Mouse (Mus musculus): ENCODE measurements around the gene Mamdc4. TPM values are rescaled to one million over a fixed set of nuclear protein-coding genes. Genes with fewer than 3 reads are reported as not detected.

The Mamdc4 gene
- total RNA-seq (2014; rRNA removed) (1.7 and 1.9 TPM in 2 replicates), polyA plus RNA-seq (2015; fragmentation: Nextera tagmentation; extraction: Ambion mirVana) (0.32 TPM in 2 replicates)

DNA sequence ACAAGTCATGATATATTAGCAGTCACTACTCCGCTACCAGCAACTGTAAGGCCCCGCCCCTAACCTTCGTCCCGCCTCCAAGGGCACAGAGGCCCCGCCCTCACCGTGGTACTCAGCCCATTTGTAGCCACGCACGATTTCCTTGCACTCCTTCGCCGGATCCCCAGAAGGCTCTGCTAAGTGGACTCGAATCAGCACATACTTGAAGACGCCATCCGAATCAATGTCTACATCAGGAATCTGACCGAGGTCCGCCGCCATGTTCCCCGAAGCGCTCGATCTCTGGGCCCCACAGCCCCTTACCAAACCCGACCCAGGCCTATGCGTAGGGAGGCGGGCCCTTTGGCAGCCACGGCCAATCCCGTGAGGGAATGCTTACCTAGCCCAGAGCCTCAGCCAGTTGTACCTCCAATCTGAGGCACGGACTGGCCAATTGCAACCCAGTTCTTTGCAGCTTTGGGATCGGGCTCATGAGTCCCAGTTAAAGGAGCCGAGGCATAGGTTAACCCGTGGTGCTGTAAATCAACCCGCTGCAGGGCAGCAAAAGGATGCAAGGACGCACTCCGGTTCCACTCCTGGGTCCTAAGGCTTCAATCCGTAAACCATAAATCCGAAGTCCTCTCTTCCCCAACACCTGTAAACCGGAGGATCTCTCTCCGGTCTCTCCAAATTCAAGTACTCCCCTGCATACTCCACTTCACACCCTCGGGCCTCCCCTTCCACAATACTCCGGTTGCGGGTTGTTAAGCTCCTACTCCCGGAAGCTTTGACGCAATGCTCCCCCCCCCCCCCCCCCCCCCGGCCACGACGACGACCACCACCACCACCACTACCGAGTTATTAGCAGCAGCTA, at the start of gene Mamdc4, which contains the start of gene Phpt1:
Mamdc4 (minus strand) TSS at position 267 of the 853 bp plus-strand sequence.
Phpt1 (minus strand) TSS at position 646 of the 853 bp plus-strand sequence.
- H3K4me1 ChIP-seq (ENCODE audit: insufficient read depth, low read length) = peaks cover 14% of the 10 kb centered on the region
- peak within 1 kb of the TSS; percentile 59 for H3K4me3 ChIP-seq (ENCODE audit: low read depth, low read length)
- peak within 1 kb of the TSS; percentile 91 for H3K27ac ChIP-seq (ENCODE audit: low read depth, low read length)
- DNase-seq (ENCODE audit: low spot score) = peak; percentile 99
- peaks cover 41% of the 10 kb centered on the region for H3K36me3 ChIP-seq (ENCODE audit: insufficient read depth, low read length)
- no peaks in the 10 kb centered on the region for H3K9me3 ChIP-seq (ENCODE audit: low read length)
- peaks cover 29% of the 10 kb centered on the region for H3K27me3 ChIP-seq (ENCODE audit: insufficient read depth, low read length)
- peak within 1 kb of the TSS; percentile 89 for H3K4me2 ChIP-seq (ENCODE audit: low read depth, low read length, poor library complexity, severe bottlenecking)
- no peak for TF ChIP-seq CTCF (IDR thresholded peaks at IDR 0.05)
- WGBS = under 1% methylated on average over 42 of the region's 45 CpGs
- peak; percentile 97 for ATAC-seq (ENCODE audit: low FRiP score)
- peak within 1 kb of the TSS; percentile 66 for H3K9ac ChIP-seq (replicated peaks; ENCODE audit: low read length, poor library complexity, severe bottlenecking)

GRCm38 (mm10) chr2:25621229-25622200, 46.9 kb upstream of the Mamdc4 start, which contains the start of gene Tmem141:
TSS of gene Tmem141 (minus strand) at chr2:25622005.
- Histone ChIP-seq H3K4me3 (ENCODE audit: low read depth, low read length) (peak within 1 kb of the TSS; percentile 46), H3K4me1 (ENCODE audit: insufficient read depth, low read length) (peaks cover 5% of the 10 kb centered on the region; the same call in 1 of the 2 replicates), H3K4me2 (ENCODE audit: low read depth, low read length, poor library complexity, severe bottlenecking) (peak within 1 kb of the TSS; percentile 65), H3K36me3 (ENCODE audit: insufficient read depth, low read length) (no peaks in the 10 kb centered on the region), H3K27ac (ENCODE audit: low read depth, low read length) (peak within 1 kb of the TSS; percentile 27), H3K9me3 (ENCODE audit: low read length) (no peaks in the 10 kb centered on the region), H3K9ac (replicated peaks; ENCODE audit: low read length, poor library complexity, severe bottlenecking) (peak within 1 kb of the TSS; percentile 56), H3K27me3 (ENCODE audit: insufficient read depth, low read length) (peaks cover 12% of the 10 kb centered on the region; the same call in 1 of the 2 replicates)
- peak; percentile 94 for ATAC-seq (ENCODE audit: low FRiP score)
- 4% methylated on average over 34 of the region's 34 CpGs for WGBS
- peak; percentile 90 for DNase-seq (ENCODE audit: low spot score)
- TF ChIP-seq CTCF (IDR thresholded peaks at IDR 0.05) = peak; percentile 73

GRCm38 (mm10) chr2:25620852-25621228, 46.2 kb upstream of the Mamdc4 start:
- H3K4me3 ChIP-seq (ENCODE audit: low read depth, low read length) = peak overlapping the region; percentile 46

DNA sequence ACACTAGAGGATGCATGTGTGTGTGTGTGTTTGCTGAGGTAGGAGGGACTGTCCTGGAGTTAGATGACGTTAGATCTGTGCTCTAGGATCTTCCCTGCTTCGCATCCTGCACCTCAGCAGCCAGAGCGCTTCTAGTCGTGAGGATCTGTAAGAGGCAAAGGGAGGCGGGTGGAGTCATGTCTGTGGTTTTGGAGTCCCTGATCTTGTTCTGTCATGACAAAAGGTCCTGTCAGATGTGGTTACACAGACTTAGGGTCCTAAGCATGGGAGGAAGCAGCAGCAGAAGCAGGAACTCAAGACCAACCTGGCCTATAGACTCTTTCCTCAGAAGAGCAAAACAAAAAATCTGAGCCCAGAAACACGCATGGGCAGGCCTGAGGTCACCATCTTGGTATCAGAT, 45.7 kb upstream of the Mamdc4 start:
- DNase-seq (ENCODE audit: low spot score) = no peak
- H3K27ac ChIP-seq (ENCODE audit: low read depth, low read length) = no peak overlapping the region
- H3K36me3 ChIP-seq (ENCODE audit: insufficient read depth, low read length) = no peaks in the 10 kb centered on the region
- TF ChIP-seq CTCF (IDR thresholded peaks at IDR 0.05) = no peak
- no peak for ATAC-seq (ENCODE audit: low FRiP score)
- H3K9me3 ChIP-seq (ENCODE audit: low read length) = no peaks in the 10 kb centered on the region
- H3K9ac ChIP-seq (replicated peaks; ENCODE audit: low read length, poor library complexity, severe bottlenecking) = no peak overlapping the region
- H3K27me3 ChIP-seq (ENCODE audit: insufficient read depth, low read length) = peaks cover 23% of the 10 kb centered on the region
- WGBS = 85% methylated on average over 6 of the region's 6 CpGs
- no peak overlapping the region for H3K4me2 ChIP-seq (ENCODE audit: low read depth, low read length, poor library complexity, severe bottlenecking)
- no peak overlapping the region for H3K4me3 ChIP-seq (ENCODE audit: low read depth, low read length)
- H3K4me1 ChIP-seq (ENCODE audit: insufficient read depth, low read length) = peaks cover 5% of the 10 kb centered on the region; the same call in 1 of the 2 replicates

More at GRCm38 (mm10) chr2:25620852-25621228, 46.2 kb upstream of the Mamdc4 start:
- H3K9ac ChIP-seq (replicated peaks; ENCODE audit: low read length, poor library complexity, severe bottlenecking) = peak overlapping the region; percentile 56; the same call in 1 of the 2 replicates
- peaks cover 5% of the 10 kb centered on the region; the same call in 1 of the 2 replicates for H3K4me1 ChIP-seq (ENCODE audit: insufficient read depth, low read length)
- no peaks in the 10 kb centered on the region for H3K9me3 ChIP-seq (ENCODE audit: low read length)
- DNase-seq (ENCODE audit: low spot score) (no peak), ATAC-seq (ENCODE audit: low FRiP score) (no peak)
- H3K27ac ChIP-seq (ENCODE audit: low read depth, low read length) = no peak overlapping the region
- H3K36me3 ChIP-seq (ENCODE audit: insufficient read depth, low read length) = no peaks in the 10 kb centered on the region
- H3K4me2 ChIP-seq (ENCODE audit: low read depth, low read length, poor library complexity, severe bottlenecking) = peak overlapping the region; percentile 65
- 90% methylated on average over 4 of the region's 4 CpGs for WGBS
- TF ChIP-seq CTCF (IDR thresholded peaks at IDR 0.05) = no peak
- peaks cover 19% of the 10 kb centered on the region for H3K27me3 ChIP-seq (ENCODE audit: insufficient read depth, low read length)

- Histone ChIP-seq H3K4me3 (ENCODE audit: low read depth, low read length) (no peak within 1 kb of the TSS), H3K9ac (replicated peaks; ENCODE audit: low read length, poor library complexity, severe bottlenecking) (no peak within 1 kb of the TSS), H3K36me3 (ENCODE audit: insufficient read depth, low read length) (no peaks in the 10 kb centered on the region), H3K4me2 (ENCODE audit: low read depth, low read length, poor library complexity, severe bottlenecking) (no peak within 1 kb of the TSS), H3K9me3 (ENCODE audit: low read length) (no peaks in the 10 kb centered on the region), H3K27ac (ENCODE audit: low read depth, low read length) (no peak within 1 kb of the TSS), H3K4me1 (ENCODE audit: insufficient read depth, low read length) (peaks cover 5% of the 10 kb centered on the region; the same call in 1 of the 2 replicates), H3K27me3 (ENCODE audit: insufficient read depth, low read length) (peaks cover 27% of the 10 kb centered on the region)
- no peak for TF ChIP-seq CTCF (IDR thresholded peaks at IDR 0.05)
- 78% methylated on average over 3 of the region's 3 CpGs for WGBS
- DNase-seq (ENCODE audit: low spot score) (no peak), ATAC-seq (ENCODE audit: low FRiP score) (no peak)
Measured at GRCm38 (mm10) chr2:25617578-25617977, 42.9 kb upstream of the Mamdc4 start, which contains the start of gene Ccdc183. TSS of gene Ccdc183 (minus strand) at chr2:25617678.

Data from midbrain, postnatal 0 days (tissue).